Mouse (Mus musculus): ENCODE results near the gene Ndc1.

GRCm38 (mm10) chr4:107372304-107372703 is 4.7 kb downstream of the Ndc1 start:
- TF ChIP-seq CTCF (IDR thresholded peaks at IDR 0.05; ENCODE audit: low read depth), result peak; percentile 30; the same call in 1 of the 2 replicates
- no peak for TF ChIP-seq EP300 (IDR thresholded peaks at IDR 0.05; ENCODE audit: low read depth)

Measured in liver, embryonic 14.5 days (tissue).